Mouse (Mus musculus) forebrain, embryonic 12.5 days (tissue): ENCODE measurements around the gene Cyp4x1. TPM values are rescaled to one million over a fixed set of nuclear protein-coding genes. Genes with fewer than 3 reads are reported as not detected.
"Not testable (repeated sequence)": the region's sequence is repeated elsewhere in the genome, so short reads cannot be mapped to it uniquely, and the experiment has no call there.

Source experiments
- ATAC-seq: fragments of 200-750 bp; cut with Nextera tagmentation; 2 replicates; pipeline ENCODE4 v1.8.0; 2017; ENCODE audit warnings: moderate TSS enrichment; ENCODE audit not compliant: low FRiP score
- H3K27ac ChIP-seq: fragments of 300-500 bp; sonication (generic); 2 replicates; pipeline ENCODE4 v1.5.1; 2016; ENCODE audit warnings: mild to moderate bottlenecking
- H3K27me3 ChIP-seq: fragments of 300-500 bp; sonication (generic); 2 replicates; pipeline ENCODE4 v1.6.1; 2016; ENCODE audit warnings: mild to moderate bottlenecking
- H3K36me3 ChIP-seq: fragments of 300-500 bp; sonication (generic); replicated peaks from 2 replicates; pipeline ENCODE4 v1.6.1; 2016; ENCODE audit warnings: mild to moderate bottlenecking
- H3K4me1 ChIP-seq: fragments of 300-500 bp; sonication (generic); 2 replicates; pipeline ENCODE4 v1.6.1; 2016
- H3K4me2 ChIP-seq: fragments of 300-500 bp; sonication (generic); 2 replicates; pipeline ENCODE4 v1.6.1; 2016; ENCODE audit warnings: mild to moderate bottlenecking, moderate library complexity
- H3K4me3 ChIP-seq: fragments of 300-500 bp; sonication (generic); replicated peaks from 2 replicates; pipeline ENCODE4 v1.5.1; 2016; ENCODE audit warnings: mild to moderate bottlenecking
- H3K9ac ChIP-seq: fragments of 300-500 bp; sonication (generic); 2 replicates; pipeline ENCODE4 v1.6.1; 2016; ENCODE audit warnings: mild to moderate bottlenecking
- H3K9me3 ChIP-seq: fragments of 300-500 bp; sonication (generic); 2 replicates; pipeline ENCODE4 v1.6.1; 2016
- WGBS: fragments of 180-500 bp; shearing (Covaris S2); methylation state at CpG from one replicate; pipeline ENCODE4 v1.1.7; 2016; 5-methylcytosine and 5-hydroxymethylcytosine counted together
- polyA plus RNA-seq: library from polyadenylated mRNA; unstranded; fragments of >200 nt; fragmentation: Nextera tagmentation; extraction: Ambion mirVana; gene quantifications from 2 replicates; pipeline ENCODE4 v1.2.1, GENCODE M21; 2016

Cyp4x1 gene
- polyA plus RNA-seq, result 0.83 and 1.1 TPM in 2 replicates

DNA sequence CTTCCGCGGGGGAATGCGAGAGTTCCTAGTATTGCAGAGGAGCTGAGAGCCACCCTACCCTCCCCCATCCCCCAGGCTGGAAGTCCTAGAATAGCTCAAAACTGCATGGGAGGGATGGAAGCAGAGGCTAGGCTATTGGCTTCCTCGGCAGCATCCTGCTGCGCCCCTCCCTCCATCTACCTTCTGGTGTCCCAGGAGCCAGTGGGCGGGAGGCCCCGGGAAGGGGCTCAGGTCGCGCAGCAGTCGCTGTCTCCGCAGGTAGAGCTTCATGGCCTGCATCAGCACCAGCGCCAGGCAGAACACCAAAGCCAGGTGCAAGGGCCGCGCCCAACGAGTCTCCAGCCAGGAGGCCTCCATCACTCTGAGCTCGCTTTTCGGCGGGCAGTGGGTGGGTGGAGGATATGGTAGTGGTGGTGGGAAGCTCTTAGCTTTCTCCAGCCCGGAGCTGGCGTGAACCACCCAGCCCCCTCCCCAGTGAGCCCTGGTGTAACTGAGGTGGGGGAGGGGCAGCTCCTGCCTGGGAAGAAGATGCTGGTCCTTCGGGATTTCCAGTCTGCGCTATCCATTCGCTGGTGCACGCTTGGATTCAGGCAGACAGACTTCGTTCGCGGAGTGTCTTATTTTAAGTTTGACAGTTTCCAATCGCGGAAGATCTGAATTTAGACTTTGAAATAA is at the start of gene Cyp4x1:
Gene Cyp4x1 (minus strand): TSS at position 661 of the 675 bp plus-strand sequence.
- H3K4me2 ChIP-seq, result peak within 1 kb of the TSS; percentile 82
- H3K9me3 ChIP-seq, result no peaks in the 10 kb centered on the region
- H3K36me3 ChIP-seq, result no peaks in the 10 kb centered on the region
- peak; percentile 86 for ATAC-seq
- H3K27ac ChIP-seq, result no peak within 1 kb of the TSS
- peaks cover 11% of the 10 kb centered on the region for H3K4me1 ChIP-seq
- WGBS, result under 1% methylated on average over 29 of the region's 29 CpGs
- H3K9ac ChIP-seq, result peak within 1 kb of the TSS; percentile 61
- peaks cover 26% of the 10 kb centered on the region for H3K27me3 ChIP-seq
- peak within 1 kb of the TSS; percentile 48 for H3K4me3 ChIP-seq

DNA sequence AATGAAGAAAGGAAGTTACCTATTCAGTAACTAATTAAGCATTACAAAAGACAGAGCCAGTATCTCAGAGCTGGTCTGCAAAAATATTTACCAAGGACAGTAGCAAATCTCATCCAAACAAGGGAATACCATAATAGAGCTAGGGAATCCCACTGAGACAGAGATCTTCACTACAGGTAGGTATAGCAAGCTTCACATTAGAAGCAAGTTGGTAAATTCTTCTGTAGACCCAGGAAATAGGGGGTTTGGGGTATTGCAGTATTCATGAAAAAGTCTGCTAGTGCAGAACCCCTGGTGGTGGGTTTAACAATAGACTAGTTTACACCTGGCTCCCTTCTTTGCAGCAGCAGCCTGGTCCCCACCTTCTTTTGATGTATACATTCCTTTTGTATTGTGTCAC is 42.1 kb upstream of the Cyp4x1 start:
- not testable (repeated sequence) for ATAC-seq, H3K36me3 ChIP-seq, H3K9me3 ChIP-seq, H3K4me1 ChIP-seq, H3K4me2 ChIP-seq, H3K27ac ChIP-seq, H3K27me3 ChIP-seq, H3K4me3 ChIP-seq, H3K9ac ChIP-seq

DNA sequence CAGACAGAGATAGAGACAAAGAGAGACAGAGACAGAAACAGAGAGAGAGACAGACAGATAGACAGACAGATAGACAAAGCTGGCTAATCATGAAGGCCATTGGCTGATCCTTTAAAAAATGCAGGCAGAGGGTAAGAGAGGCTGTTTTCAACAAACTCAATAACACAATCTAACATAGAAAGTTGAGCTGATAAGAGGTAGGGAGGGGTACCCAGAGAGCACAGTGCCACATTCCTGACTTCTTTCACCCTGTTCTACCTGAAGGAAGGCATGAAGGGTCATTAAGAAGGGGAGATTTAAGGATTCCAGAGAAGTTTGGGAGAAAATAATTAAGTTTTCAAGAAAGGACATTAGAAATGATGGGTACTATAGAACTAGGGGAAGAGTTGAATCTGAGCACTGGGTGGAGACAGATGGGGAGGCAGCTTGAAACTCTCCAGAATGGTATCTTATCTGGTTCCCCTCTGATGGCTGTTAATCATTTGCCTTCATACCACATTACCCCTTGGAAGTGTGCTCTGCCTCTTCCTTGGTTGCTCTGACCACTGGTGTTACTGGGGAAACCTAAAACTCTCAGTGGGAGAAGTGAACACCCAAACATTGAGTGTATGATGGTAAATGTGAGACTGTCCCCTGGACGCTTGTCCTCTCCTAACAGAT is 40.7 kb upstream of the Cyp4x1 start:
- H3K9ac ChIP-seq, result no peak overlapping the region
- no peaks in the 10 kb centered on the region for H3K27me3 ChIP-seq
- no peaks in the 10 kb centered on the region for H3K36me3 ChIP-seq
- H3K4me2 ChIP-seq, result no peak overlapping the region
- 75% methylated on average over 1 of the region's 1 CpGs for WGBS
- H3K4me3 ChIP-seq, result no peak overlapping the region
- no peak overlapping the region for H3K27ac ChIP-seq
- H3K9me3 ChIP-seq, result no peaks in the 10 kb centered on the region
- no peaks in the 10 kb centered on the region for H3K4me1 ChIP-seq
- no peak for ATAC-seq

DNA sequence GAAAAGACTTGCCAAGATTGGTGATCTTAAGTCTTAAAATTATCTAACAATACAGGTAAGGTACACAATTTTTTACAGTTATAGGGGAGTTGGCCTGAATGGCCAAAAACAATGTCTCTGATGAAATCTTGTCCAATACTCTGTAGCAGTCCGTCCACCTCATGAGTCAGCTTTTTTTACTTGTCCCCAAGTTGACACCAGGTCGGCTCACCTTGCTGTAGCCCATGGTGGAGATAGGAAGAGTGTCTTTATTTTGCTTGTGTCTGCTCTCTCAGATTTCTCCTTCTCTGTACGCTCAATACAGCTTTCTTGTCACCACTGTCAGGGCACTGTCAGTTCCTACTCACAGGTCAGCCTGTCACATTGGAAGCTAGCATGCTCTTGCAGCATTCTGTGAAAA is 24.9 kb upstream of the Cyp4x1 start:
- not testable (repeated sequence) for H3K36me3 ChIP-seq, ATAC-seq, H3K4me3 ChIP-seq, H3K27me3 ChIP-seq, H3K4me2 ChIP-seq, H3K9me3 ChIP-seq, H3K4me1 ChIP-seq, H3K9ac ChIP-seq, H3K27ac ChIP-seq
- WGBS, result 79% methylated on average over 3 of the region's 3 CpGs

DNA sequence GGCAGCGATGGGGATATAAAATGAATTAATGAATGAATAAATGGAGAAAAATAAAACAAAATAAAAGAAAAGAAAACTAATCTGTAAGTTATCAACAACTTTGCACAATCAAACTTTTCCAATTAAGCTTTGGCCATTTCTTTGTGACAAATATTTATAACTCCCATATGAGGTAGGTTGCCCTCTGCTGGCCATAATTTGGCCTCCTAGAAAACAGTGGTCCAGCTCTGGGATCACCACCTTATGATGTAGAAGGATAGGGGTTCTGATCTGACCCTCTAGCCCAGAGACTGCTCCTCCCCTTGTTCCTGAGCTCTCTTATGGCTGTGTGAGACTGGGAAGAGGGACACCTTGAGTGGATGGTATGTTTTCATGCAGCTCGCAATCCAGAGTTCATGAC is 20.6 kb upstream of the Cyp4x1 start:
- no peak overlapping the region for H3K27ac ChIP-seq
- H3K4me2 ChIP-seq, result no peak overlapping the region
- H3K9me3 ChIP-seq, result no peaks in the 10 kb centered on the region
- ATAC-seq, result no peak
- no peak overlapping the region for H3K9ac ChIP-seq
- no peaks in the 10 kb centered on the region for H3K4me1 ChIP-seq
- H3K27me3 ChIP-seq, result no peaks in the 10 kb centered on the region
- no peak overlapping the region for H3K4me3 ChIP-seq
- no peaks in the 10 kb centered on the region for H3K36me3 ChIP-seq
- WGBS, result 95% methylated on average over 2 of the region's 2 CpGs

DNA sequence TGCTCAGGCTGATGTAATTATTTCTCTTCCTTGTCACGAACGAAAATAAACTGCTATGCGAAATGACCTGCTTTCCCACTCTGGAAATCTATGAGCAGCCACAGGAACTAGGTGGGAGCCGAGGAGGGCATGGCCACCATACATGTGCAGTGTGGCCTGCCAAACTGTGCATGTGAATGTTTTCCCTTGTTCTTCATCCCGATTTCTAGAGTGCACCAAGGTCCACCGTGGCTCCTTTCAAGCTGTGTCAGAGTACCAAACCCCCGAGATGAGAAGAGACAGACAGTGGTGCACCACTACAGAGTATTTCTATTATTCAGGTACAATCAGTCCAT is 182 bp upstream of the Cyp4x1 start:
- H3K4me2 ChIP-seq, result peak overlapping the region; percentile 82
- H3K36me3 ChIP-seq, result no peaks in the 10 kb centered on the region
- H3K9me3 ChIP-seq, result no peaks in the 10 kb centered on the region
- H3K4me3 ChIP-seq, result peak overlapping the region; percentile 48
- H3K27me3 ChIP-seq, result peaks cover 26% of the 10 kb centered on the region
- ATAC-seq, result no peak
- peak overlapping the region; percentile 61; the same call in 1 of the 2 replicates for H3K9ac ChIP-seq
- peaks cover 11% of the 10 kb centered on the region for H3K4me1 ChIP-seq
- no peak overlapping the region for H3K27ac ChIP-seq
- 16% methylated on average over 7 of the region's 7 CpGs for WGBS

DNA sequence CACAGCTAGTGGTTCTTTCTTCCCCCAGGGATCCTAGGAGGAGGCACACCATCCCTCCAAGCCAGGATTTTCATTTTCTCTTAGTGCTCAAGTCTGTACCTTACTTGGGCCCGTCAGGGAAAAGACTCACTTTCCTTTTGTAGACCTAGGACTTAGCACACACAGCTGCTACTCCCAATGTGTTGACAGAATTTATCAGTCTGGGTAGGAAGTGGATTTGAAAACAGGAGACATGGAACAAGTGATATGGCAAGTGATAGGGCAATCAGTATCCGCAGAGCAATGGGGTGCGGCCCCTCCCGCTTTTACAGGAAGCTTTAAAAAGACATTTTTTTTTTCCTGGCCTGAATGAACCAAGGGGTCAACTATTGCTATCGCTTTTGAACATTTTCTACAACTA is 996 bp downstream of the Cyp4x1 start:
- Histone ChIP-seq H3K27me3 (peaks cover 23% of the 10 kb centered on the region), H3K4me3 (peak overlapping the region; percentile 48), H3K27ac (no peak overlapping the region), H3K4me1 (peaks cover 11% of the 10 kb centered on the region), H3K36me3 (no peaks in the 10 kb centered on the region), H3K9me3 (no peaks in the 10 kb centered on the region), H3K9ac (no peak overlapping the region), H3K4me2 (peak overlapping the region; percentile 82)
- 5% methylated on average over 5 of the region's 5 CpGs for WGBS
- ATAC-seq, result no peak

DNA sequence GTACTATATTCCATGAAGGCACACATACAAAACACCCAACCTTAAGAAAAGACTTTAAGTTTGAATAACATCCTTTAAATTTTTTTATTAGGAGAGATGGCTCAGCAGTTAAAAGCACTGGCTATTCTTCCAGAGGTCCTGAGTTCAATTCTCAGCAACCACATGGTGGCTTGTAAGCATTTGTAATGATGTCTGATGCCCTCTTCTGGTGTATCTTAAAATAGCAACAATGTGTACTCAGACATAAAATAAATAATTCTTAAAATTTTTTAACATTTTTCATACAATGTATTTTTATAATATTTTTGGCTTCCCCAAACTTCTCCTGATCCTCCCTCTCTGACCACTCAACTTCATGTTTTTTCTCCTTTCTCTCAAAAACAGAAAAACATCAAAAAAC is 9.4 kb downstream of the Cyp4x1 start:
- Histone ChIP-seq H3K27me3 (no peaks in the 10 kb centered on the region), H3K4me2 (no peak overlapping the region), H3K36me3 (no peaks in the 10 kb centered on the region), H3K27ac (no peak overlapping the region), H3K9ac (no peak overlapping the region), H3K4me3 (no peak overlapping the region), H3K9me3 (no peaks in the 10 kb centered on the region), H3K4me1 (no peaks in the 10 kb centered on the region)
- ATAC-seq, result no peak

DNA sequence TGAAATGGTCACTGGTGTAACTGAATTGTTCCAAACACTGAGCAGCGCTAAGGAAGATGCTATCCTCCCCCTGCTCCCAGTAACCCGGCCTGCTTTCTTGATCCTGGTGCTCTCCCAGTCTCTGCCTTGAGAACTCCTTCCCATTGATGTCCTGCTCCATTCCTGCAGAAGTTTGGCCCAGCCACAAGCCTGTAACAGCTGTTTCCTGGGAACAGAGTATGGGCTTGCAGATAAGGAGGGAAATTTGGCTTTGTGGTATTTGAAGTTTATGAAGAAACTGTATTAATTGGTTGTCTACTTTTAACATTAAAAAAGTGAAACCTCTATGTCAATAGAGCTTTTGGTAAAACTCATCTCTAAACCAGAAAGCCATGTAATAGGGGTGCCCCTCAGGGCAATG is 10.6 kb downstream of the Cyp4x1 start:
- Histone ChIP-seq H3K4me1 (no peaks in the 10 kb centered on the region), H3K36me3 (no peaks in the 10 kb centered on the region), H3K9ac (no peak overlapping the region), H3K27ac (no peak overlapping the region), H3K4me2 (no peak overlapping the region), H3K27me3 (no peaks in the 10 kb centered on the region), H3K9me3 (no peaks in the 10 kb centered on the region), H3K4me3 (no peak overlapping the region)
- ATAC-seq, result no peak
- WGBS, result 55% methylated on average over 2 of the region's 2 CpGs

DNA sequence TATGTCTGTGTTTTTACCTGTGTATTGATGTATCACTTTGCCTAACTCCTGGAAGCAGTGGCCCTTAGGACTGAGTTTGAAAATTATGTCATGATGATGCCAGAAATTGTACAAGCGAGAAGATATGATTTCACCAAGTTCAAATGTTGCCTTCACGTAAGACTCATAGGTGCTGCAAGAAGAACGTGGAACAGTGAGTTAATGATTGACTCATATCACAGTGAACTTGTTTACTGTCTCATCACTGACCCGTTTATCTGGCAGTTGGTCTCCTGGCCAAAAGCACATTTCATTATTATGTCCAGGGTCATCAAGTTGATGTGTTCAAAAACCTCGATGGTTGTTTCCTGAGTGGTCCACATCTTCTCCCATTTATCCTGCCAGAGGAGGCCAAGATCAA is 12.5 kb downstream of the Cyp4x1 start:
- Histone ChIP-seq H3K4me2 (no peak overlapping the region), H3K9me3 (no peaks in the 10 kb centered on the region), H3K27ac (no peak overlapping the region), H3K4me1 (no peaks in the 10 kb centered on the region), H3K9ac (no peak overlapping the region), H3K27me3 (no peaks in the 10 kb centered on the region), H3K36me3 (no peaks in the 10 kb centered on the region), H3K4me3 (no peak overlapping the region)
- ATAC-seq, result no peak
- WGBS, result 87% methylated on average over 5 of the region's 5 CpGs

DNA sequence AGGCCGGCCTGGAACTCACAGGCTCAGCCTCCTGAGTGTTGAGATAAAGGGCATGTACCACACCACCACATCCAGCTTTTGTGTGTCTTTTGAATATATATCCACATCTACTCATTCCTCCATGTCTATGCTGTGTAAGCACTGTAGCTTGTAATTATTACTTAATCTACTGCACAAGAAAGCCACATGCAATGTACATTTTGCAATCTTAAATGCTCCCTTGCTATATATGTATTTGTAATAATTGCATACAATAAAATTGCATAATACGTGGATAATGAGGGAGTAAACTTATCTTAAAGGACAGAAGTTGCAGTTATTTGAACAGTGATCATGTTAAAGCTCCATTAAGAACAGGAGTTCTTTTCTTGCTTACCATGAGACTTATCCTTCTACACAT is 12.9 kb downstream of the Cyp4x1 start:
- H3K27ac ChIP-seq, result no peak overlapping the region
- no peak overlapping the region for H3K4me3 ChIP-seq
- WGBS, result 79% methylated on average over 2 of the region's 2 CpGs
- no peak overlapping the region for H3K9ac ChIP-seq
- no peaks in the 10 kb centered on the region for H3K9me3 ChIP-seq
- H3K36me3 ChIP-seq, result no peaks in the 10 kb centered on the region
- no peaks in the 10 kb centered on the region for H3K27me3 ChIP-seq
- no peak for ATAC-seq
- H3K4me1 ChIP-seq, result no peaks in the 10 kb centered on the region
- H3K4me2 ChIP-seq, result no peak overlapping the region

DNA sequence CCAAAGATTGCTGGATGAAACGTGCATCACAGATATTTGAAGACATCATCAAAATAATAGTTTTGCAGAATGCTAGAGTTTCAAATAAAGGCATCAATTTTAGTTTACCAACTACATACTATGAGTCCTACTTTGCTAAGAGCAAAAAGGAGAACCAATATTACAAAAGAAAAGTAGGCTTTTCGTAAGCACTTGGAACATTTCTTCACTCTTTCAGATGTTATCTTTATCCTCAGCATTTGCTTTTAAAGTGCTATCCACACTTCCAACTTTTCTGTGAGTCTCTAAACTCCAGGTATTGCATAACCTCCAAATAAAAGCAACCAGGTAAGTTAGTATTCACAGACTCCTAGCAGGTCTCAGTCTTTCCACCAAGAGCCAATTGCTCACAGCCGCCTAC is 14.4 kb downstream of the Cyp4x1 start:
- no peaks in the 10 kb centered on the region for H3K9me3 ChIP-seq
- no peaks in the 10 kb centered on the region for H3K4me1 ChIP-seq
- H3K36me3 ChIP-seq, result no peaks in the 10 kb centered on the region
- H3K27ac ChIP-seq, result no peak overlapping the region
- no peak overlapping the region for H3K4me3 ChIP-seq
- ATAC-seq, result no peak
- no peak overlapping the region for H3K9ac ChIP-seq
- WGBS, result 86% methylated on average over 3 of the region's 3 CpGs
- H3K27me3 ChIP-seq, result no peaks in the 10 kb centered on the region
- H3K4me2 ChIP-seq, result no peak overlapping the region

DNA sequence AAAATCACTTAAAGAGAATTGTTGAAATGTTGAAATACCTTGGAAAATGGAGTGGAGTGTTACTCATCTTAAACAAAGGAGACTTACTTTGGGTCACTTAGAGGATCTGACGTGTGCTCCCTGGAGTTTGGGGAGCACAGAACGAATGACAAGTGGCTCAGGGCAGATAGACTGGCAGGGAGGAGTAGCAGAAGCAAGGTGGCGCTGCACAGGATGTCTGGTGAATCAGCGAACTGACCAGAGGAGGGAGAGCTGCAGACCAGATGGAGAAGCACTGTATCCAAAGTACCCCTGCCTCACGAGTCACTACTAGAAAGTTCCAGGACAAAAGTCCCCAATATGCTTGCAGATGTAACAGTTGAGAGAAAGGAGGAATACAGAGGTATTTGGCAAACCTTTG is 20.8 kb downstream of the Cyp4x1 start:
- Histone ChIP-seq H3K27me3 (no peaks in the 10 kb centered on the region), H3K9ac (no peak overlapping the region), H3K27ac (no peak overlapping the region), H3K4me1 (no peaks in the 10 kb centered on the region), H3K4me2 (no peak overlapping the region), H3K36me3 (no peaks in the 10 kb centered on the region), H3K4me3 (no peak overlapping the region), H3K9me3 (no peaks in the 10 kb centered on the region)
- WGBS, result 23% methylated on average over 5 of the region's 5 CpGs
- ATAC-seq, result no peak
